Mouse (Mus musculus): ENCODE measurements around the gene 1700029P11Rik. TPM values are rescaled to one million over a fixed set of nuclear protein-coding genes. Genes with fewer than 3 reads are reported as not detected.
"Not testable (repeated sequence)": the region's sequence is repeated elsewhere in the genome, so short reads cannot be mapped to it uniquely, and the experiment has no call there.

The 1700029P11Rik gene
- polyA plus RNA-seq, 1 experiment, result not detected

DNA sequence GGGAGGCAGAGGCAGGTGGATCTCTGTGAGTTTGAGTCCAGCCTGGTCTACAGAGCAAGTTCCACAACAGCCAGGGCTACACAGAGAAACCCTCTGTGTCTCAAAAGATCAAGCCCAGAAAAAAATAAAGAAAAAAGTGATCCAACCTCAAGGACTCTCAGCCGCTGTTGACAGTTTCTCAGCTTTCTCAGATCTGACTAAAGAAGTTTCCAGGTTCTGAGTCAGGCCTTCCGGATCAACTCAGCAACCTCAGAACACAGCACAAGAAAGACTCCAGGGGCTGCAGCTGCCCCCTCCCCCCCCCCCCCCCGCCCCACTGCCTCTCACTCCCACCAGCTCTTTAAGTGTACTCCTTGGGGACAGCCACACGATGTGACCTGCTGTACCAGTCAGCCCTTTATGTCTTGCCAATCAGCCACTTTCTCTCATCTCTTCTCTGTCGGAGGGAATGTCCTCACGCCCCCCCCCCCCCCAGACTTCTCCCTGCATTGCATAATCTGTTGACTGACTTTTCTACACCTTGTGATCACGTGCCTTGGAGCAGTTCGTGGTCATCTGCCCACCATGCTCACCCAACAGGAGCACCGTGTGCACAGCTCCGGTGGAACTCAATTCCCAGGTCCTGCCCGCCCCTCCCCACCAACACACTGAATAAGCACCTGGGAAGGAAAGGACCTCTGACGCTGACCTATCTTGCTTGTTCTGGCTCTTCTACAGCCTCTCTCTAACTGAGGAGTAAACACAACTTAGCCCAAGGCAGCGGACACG lies 14.1 kb upstream of the 1700029P11Rik start:
- Histone ChIP-seq H3ac (ENCODE audit: control insufficient read depth, insufficient read length, low read depth) (no peak overlapping the region), H3K4me3 (ENCODE audit: insufficient read depth, poor library complexity, severe bottlenecking) (no peak overlapping the region), H3K79me2 (ENCODE audit: control insufficient read depth, insufficient read depth) (no peaks in the 10 kb centered on the region), H3K79me3 (ENCODE audit: low read depth) (no peaks in the 10 kb centered on the region), H3K36me3 (ENCODE audit: control insufficient read depth, insufficient read depth) (no peaks in the 10 kb centered on the region), H3K27me3 (ENCODE audit: control insufficient read depth, insufficient read depth, insufficient read length) (no peaks in the 10 kb centered on the region)
- TF ChIP-seq USF1 (IDR thresholded peaks at IDR 0.05; ENCODE audit: low read depth), result no peak
- TF ChIP-seq MYOD1 (IDR thresholded peaks at IDR 0.05; ENCODE audit: control insufficient read depth, insufficient read length, low read depth), result no peak
- TF ChIP-seq CTCF (IDR thresholded peaks at IDR 0.05; ENCODE audit: control insufficient read depth, insufficient read depth, insufficient read length), result no peak
- TF ChIP-seq MYOG (IDR thresholded peaks at IDR 0.05; ENCODE audit: control insufficient read depth, extremely low read depth, insufficient read length), result no peak
- no peak for TF ChIP-seq FOSL1 (IDR thresholded peaks at IDR 0.05; ENCODE audit: insufficient read depth, low read length, poor library complexity, severe bottlenecking)
- TF ChIP-seq CEBPB (IDR thresholded peaks at IDR 0.05; ENCODE audit: low read depth), result no peak
- no peak for TF ChIP-seq MAX (IDR thresholded peaks at IDR 0.05)

DNA sequence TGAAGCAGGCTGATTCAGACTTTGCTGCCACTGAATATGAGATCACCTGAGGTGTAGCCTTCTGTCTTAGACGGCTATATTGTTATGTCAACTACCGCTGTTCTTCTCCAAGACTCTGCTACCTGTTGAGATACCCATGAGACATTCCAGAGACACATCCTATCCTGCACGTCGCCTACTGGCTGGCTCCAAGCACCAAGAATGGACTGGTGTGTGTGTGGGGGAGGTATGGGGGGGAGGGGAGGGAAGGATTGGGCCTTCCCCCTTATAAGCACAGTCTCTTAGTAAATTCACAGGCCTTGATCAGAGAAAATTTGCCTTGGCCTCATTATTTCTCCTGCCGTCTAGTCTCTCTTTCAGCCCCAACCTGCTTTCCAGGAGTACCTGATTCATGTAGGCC lies 12.5 kb upstream of the 1700029P11Rik start:
- no peak for TF ChIP-seq CEBPB (IDR thresholded peaks at IDR 0.05; ENCODE audit: low read depth)
- TF ChIP-seq USF1 (IDR thresholded peaks at IDR 0.05; ENCODE audit: low read depth), result no peak
- no peak for TF ChIP-seq MYOD1 (IDR thresholded peaks at IDR 0.05; ENCODE audit: control insufficient read depth, insufficient read length, low read depth)
- no peak for TF ChIP-seq FOSL1 (IDR thresholded peaks at IDR 0.05; ENCODE audit: insufficient read depth, low read length, poor library complexity, severe bottlenecking)
- TF ChIP-seq MAX (IDR thresholded peaks at IDR 0.05), result no peak
- no peak for TF ChIP-seq MYOG (IDR thresholded peaks at IDR 0.05; ENCODE audit: control insufficient read depth, extremely low read depth, insufficient read length)
- TF ChIP-seq CTCF (IDR thresholded peaks at IDR 0.05; ENCODE audit: control insufficient read depth, insufficient read depth, insufficient read length), result no peak
- Histone ChIP-seq H3K36me3 (ENCODE audit: control insufficient read depth, insufficient read depth) (no peaks in the 10 kb centered on the region), H3ac (ENCODE audit: control insufficient read depth, insufficient read length, low read depth) (no peak overlapping the region), H3K27me3 (ENCODE audit: control insufficient read depth, insufficient read depth, insufficient read length) (no peaks in the 10 kb centered on the region), H3K79me2 (ENCODE audit: control insufficient read depth, insufficient read depth) (no peaks in the 10 kb centered on the region), H3K4me3 (ENCODE audit: insufficient read depth, poor library complexity, severe bottlenecking) (peak overlapping the region; percentile 2), H3K79me3 (ENCODE audit: low read depth) (no peaks in the 10 kb centered on the region)

DNA sequence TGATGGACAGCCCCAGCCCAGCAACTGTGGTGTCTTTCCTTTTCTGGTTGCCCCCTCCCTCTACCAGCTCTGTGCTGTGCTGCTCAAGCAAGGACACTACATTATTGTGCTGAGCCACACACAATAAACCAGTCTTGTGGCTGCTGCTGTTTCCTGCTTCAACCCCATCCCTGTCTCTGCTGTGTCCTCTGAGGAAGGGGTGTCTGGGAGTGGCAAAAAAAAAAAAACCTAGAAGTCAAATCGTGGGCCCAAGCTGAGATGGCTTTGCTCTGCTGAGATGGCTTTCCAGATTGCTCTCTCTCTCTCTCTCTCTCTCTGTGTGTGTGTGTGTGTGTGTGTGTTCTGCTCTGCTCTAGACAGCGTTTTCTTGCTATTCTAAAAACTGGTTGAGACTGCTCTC lies 11.9 kb upstream of the 1700029P11Rik start:
- Histone ChIP-seq H3K4me3 (ENCODE audit: insufficient read depth, poor library complexity, severe bottlenecking) (no peak overlapping the region), H3K79me3 (ENCODE audit: low read depth) (no peaks in the 10 kb centered on the region), H3K79me2 (ENCODE audit: control insufficient read depth, insufficient read depth) (no peaks in the 10 kb centered on the region), H3K27me3 (ENCODE audit: control insufficient read depth, insufficient read depth, insufficient read length) (no peaks in the 10 kb centered on the region), H3K36me3 (ENCODE audit: control insufficient read depth, insufficient read depth) (no peaks in the 10 kb centered on the region), H3ac (ENCODE audit: control insufficient read depth, insufficient read length, low read depth) (no peak overlapping the region)
- TF ChIP-seq CEBPB (IDR thresholded peaks at IDR 0.05; ENCODE audit: low read depth) (no peak), MAX (IDR thresholded peaks at IDR 0.05) (no peak), USF1 (IDR thresholded peaks at IDR 0.05; ENCODE audit: low read depth) (no peak), MYOG (IDR thresholded peaks at IDR 0.05; ENCODE audit: control insufficient read depth, extremely low read depth, insufficient read length) (no peak), CTCF (IDR thresholded peaks at IDR 0.05; ENCODE audit: control insufficient read depth, insufficient read depth, insufficient read length) (no peak), FOSL1 (IDR thresholded peaks at IDR 0.05; ENCODE audit: insufficient read depth, low read length, poor library complexity, severe bottlenecking) (no peak), MYOD1 (IDR thresholded peaks at IDR 0.05; ENCODE audit: control insufficient read depth, insufficient read length, low read depth) (no peak)

DNA sequence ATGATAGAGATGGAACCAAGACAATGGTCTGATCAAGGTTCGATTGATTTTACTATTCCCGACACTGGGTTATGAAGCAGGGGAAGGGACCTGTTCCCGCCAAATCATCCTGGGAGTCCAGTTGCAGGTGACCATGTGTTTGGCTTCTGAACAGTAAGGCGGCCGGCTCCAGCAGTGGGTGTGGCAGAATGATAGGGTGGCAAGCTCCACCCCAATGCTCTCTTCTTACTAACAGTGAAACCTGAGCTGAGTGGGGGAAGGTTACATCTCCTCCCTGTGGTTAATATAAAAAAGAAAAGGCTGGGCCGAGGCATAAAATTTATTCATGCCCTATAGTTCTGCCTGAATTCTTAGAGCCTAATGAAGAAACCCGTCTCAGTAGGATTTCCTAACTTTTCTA lies 11.2 kb upstream of the 1700029P11Rik start:
- H3K36me3 ChIP-seq (ENCODE audit: control insufficient read depth, insufficient read depth), result no peaks in the 10 kb centered on the region
- H3K27me3 ChIP-seq (ENCODE audit: control insufficient read depth, insufficient read depth, insufficient read length), result no peaks in the 10 kb centered on the region
- H3ac ChIP-seq (ENCODE audit: control insufficient read depth, insufficient read length, low read depth), result no peak overlapping the region
- no peak overlapping the region for H3K4me3 ChIP-seq (ENCODE audit: insufficient read depth, poor library complexity, severe bottlenecking)
- TF ChIP-seq MYOG (IDR thresholded peaks at IDR 0.05; ENCODE audit: control insufficient read depth, extremely low read depth, insufficient read length) (no peak), MYOD1 (IDR thresholded peaks at IDR 0.05; ENCODE audit: control insufficient read depth, insufficient read length, low read depth) (peak; percentile 27), CTCF (IDR thresholded peaks at IDR 0.05; ENCODE audit: control insufficient read depth, insufficient read depth, insufficient read length) (no peak), CEBPB (IDR thresholded peaks at IDR 0.05; ENCODE audit: low read depth) (no peak), USF1 (IDR thresholded peaks at IDR 0.05; ENCODE audit: low read depth) (no peak)
- H3K79me3 ChIP-seq (ENCODE audit: low read depth), result no peaks in the 10 kb centered on the region
- no peaks in the 10 kb centered on the region for H3K79me2 ChIP-seq (ENCODE audit: control insufficient read depth, insufficient read depth)

DNA sequence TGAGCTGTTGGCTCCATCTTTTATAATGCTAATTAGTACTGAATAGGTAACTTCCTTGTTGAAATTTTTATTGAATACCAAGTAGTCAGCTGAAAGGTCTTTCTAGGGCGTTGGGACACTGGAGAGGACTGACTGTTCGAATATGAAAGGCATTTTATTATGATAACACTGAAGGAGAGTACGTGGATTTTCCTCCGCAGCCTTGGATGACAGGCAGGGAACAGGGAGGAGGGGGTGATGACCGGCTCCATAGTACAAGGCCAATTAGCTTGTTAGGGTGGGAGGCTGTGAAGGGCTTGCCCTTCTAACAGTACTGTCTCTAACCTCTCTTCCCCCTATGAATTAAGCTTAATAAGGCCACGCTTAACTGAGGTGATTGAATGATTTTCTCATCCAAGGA lies 10.7 kb upstream of the 1700029P11Rik start:
- not testable (repeated sequence) for H3K4me3 ChIP-seq (ENCODE audit: insufficient read depth, poor library complexity, severe bottlenecking); H3ac ChIP-seq (ENCODE audit: control insufficient read depth, insufficient read length, low read depth); H3K79me2 ChIP-seq (ENCODE audit: control insufficient read depth, insufficient read depth); H3K27me3 ChIP-seq (ENCODE audit: control insufficient read depth, insufficient read depth, insufficient read length); H3K36me3 ChIP-seq (ENCODE audit: control insufficient read depth, insufficient read depth); H3K79me3 ChIP-seq (ENCODE audit: low read depth)

DNA sequence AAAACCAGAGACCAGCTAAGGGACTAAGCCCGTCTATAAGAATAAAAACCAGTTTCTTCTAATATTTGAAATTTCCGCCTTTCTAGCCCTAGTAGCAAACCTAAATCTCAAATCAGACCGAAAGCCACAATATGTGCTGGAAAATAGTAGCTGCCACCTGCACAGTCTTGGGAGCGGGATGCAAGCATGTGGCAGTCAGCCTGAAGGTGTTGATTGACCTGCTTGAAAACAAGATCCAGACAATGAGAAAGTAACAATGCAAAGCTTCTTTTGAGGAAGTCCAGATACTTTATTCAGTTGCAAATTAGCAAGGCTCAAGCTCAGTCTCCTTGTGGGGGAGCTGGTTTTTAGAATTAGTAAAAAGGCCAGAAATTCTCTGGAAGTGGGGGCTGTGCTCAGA lies 9.8 kb upstream of the 1700029P11Rik start:
- not testable (repeated sequence) for H3K79me2 ChIP-seq (ENCODE audit: control insufficient read depth, insufficient read depth); H3K79me3 ChIP-seq (ENCODE audit: low read depth); H3K36me3 ChIP-seq (ENCODE audit: control insufficient read depth, insufficient read depth); H3K27me3 ChIP-seq (ENCODE audit: control insufficient read depth, insufficient read depth, insufficient read length); H3K4me3 ChIP-seq (ENCODE audit: insufficient read depth, poor library complexity, severe bottlenecking); H3ac ChIP-seq (ENCODE audit: control insufficient read depth, insufficient read length, low read depth)

DNA sequence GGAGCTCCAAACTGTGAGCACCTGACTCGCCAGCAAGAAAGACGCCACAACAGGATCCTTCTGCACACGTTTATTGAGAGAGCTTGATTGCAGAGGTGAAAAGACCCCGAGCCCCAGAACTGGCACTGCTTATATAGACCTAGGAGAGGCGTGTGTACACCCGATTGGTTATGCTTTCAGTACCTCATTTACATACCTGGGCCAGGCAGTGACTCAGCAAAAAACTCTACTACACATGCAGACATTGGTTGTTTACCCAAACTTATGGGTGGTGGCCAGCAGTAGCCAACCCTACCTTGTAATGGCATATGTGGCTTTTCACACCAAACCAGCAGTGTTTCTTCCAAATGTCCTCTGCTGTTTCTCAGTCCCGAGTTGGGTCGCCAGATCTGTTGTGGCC lies 5.2 kb upstream of the 1700029P11Rik start:
- not testable (repeated sequence) for H3ac ChIP-seq (ENCODE audit: control insufficient read depth, insufficient read length, low read depth); H3K27me3 ChIP-seq (ENCODE audit: control insufficient read depth, insufficient read depth, insufficient read length); H3K4me3 ChIP-seq (ENCODE audit: insufficient read depth, poor library complexity, severe bottlenecking); H3K79me3 ChIP-seq (ENCODE audit: low read depth); H3K79me2 ChIP-seq (ENCODE audit: control insufficient read depth, insufficient read depth); H3K36me3 ChIP-seq (ENCODE audit: control insufficient read depth, insufficient read depth)
